Mouse (Mus musculus): ENCODE data around the gene Ddn.

DNA sequence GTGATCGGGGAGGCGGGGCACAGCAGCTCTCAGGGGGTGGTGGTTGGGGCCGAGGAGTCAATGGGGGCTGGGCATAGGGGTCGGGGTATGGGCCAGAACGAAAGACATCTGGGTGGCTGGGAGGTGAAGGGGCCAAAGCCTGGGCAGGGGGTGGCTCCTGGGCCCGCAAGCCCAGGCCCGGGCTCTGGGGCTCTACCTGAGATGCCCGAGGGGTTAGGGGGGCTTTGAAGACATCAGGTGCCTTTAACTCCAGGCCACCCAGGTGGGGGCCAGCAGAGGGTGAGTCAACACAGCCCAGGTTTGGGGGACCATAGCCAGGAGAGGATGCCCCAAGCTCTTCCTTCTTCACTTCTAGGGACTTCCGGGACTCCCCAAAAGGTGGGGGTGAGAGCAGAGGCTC is 43.4 kb upstream of the Ddn start:
- no peak for TF ChIP-seq CHD2 (IDR thresholded peaks at IDR 0.05; ENCODE audit: low read depth, low read length)
- no peak for TF ChIP-seq HCFC1 (IDR thresholded peaks at IDR 0.05; ENCODE audit: borderline replicate concordance, insufficient read depth, low read length)
- TF ChIP-seq MAFK (IDR thresholded peaks at IDR 0.05; ENCODE audit: insufficient read depth, low read depth, low read length), result no peak

All from ES-E14 (cell line).